Mouse (Mus musculus): ENCODE measurements around the gene Mmp10.

Gene Mmp10

DNA sequence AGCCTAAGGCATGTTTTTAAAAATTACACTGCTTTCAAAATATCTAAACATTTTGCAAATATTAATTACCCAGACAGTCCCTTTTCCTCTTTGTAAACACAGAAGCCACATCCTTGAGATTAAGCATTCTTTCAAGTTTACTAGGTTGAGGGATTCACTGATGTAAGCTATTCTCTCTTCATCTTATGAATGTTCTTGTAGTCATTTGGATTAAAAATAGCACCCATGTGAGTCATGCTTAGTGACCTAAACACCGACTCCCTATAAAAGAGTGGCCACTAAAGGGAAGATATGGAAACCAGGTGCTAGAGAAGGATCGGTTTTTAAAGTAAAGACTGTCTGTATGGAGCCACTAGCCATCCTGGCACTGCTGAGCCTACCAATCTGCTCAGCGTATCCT lies at the start of gene Mmp10:
Gene Mmp10, plus strand, starts transcription at position 302 of the 400 bp plus-strand sequence.
- no peak for DNase-seq (ENCODE audit: low spot score)

DNA sequence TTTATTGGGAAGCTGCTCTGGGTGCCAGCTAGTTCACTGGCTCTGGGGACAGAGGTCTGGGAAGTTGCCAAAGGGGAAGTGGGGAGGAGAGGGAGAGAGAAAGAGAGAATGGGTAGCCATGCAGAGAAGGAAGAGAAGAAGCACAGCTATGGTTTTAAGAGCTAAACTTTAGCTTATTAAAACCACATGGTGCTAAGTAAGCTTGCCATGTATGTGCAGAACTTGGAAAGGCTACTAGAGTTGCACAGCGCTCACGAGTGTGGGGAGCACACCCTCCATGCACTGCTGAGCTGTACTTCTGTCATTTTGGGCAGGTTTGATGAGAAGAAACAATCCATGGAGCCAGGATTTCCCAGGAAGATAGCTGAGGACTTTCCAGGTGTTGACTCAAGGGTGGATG lies 48.9 kb upstream of the Mmp10 start:
- no peak for DNase-seq (ENCODE audit: low spot score)

DNA sequence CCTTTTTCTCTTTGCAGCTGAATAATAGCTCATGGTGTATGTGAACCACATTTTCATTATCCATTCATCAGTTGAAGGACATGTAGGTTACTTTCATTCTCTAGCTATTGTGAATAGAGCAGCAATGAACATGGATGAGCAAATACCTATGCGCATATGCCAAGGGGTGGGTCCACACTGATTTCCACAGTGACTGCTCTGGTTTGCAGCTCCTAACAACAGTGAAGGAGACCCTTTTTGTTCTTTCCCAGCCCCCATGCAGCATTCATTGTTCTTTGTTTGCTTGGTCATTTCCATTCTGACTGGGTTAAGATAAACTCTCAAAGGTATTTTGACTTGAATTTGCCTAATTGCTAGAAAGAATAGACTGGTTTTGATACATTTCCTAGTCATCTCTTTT lies 31.9 kb upstream of the Mmp10 start:
- DNase-seq (ENCODE audit: low spot score): no peak

- DNase-seq (ENCODE audit: low spot score): no peak
These were observed 18.3 kb upstream of the Mmp10 start for GRCm38 (mm10) chr9:7483684-7484394.

GRCm38 (mm10) chr9:7501138-7501537 lies 1.0 kb upstream of the Mmp10 start:
- no peak for DNase-seq (ENCODE audit: low spot score)

- no peak for DNase-seq (ENCODE audit: low spot score)
These were observed 5.2 kb downstream of the Mmp10 start for GRCm38 (mm10) chr9:7507321-7507876.

DNA sequence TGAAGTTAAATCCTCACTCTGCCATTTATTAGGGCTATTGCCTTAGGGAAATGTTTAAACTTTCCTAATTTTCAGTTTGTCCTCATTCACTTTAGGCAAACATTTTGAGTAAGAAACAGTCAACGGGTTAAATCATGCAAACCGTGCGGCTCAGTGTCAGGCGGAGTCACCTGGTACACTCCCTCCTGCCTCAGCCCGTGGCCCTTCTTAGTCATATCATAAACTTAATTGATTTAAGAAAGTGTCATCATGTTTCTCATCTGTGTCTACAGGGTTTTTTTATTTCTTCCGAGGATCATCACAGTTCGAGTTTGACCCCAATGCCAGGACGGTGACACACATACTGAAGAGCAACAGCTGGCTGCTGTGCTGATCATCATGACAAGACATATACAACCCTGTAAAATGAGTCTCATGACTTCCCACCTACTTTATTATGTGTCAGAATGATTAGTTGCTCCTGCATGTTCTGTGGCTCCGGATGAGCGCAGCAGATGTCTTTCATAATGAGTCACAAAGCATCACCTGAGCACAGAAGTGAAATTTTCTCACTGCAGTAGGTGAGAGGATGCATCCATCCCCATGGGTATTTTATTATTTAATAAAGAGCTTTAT lies 7.6 kb downstream of the Mmp10 start:
- no peak for DNase-seq (ENCODE audit: low spot score)

DNA sequence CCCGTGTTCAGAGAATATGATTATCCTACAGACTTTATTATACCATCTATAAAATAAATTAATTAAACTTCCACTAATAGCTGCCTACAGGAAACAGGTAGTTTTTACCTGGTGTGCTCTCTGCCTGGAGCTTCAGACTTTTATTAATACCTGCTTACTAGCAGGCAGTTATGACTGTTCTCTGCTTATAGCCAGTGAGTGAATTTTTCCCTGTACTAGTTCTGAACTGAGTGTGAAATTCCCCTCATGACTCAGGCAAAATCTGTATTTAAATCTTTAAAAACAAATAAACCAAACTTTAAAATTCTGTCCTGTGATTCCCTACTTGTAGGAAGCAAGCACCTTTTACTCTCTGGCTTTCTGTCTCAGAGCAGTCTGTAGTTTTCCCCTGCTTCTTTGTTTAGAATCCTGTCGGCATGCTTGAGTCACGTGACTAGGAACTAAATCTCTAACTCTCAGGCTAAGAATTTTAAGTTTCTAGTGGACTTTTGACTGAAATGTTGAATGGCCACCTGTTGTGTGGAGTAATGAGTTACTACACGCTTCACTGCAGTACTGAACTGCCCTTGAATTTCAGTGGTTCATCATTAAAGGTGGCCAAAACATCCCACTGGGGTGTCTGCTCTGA lies 15.9 kb downstream of the Mmp10 start:
- no peak for DNase-seq (ENCODE audit: low spot score)

GRCm38 (mm10) chr9:7526255-7526940 lies 24.2 kb downstream of the Mmp10 start:
- no peak for DNase-seq (ENCODE audit: low spot score)

DNA sequence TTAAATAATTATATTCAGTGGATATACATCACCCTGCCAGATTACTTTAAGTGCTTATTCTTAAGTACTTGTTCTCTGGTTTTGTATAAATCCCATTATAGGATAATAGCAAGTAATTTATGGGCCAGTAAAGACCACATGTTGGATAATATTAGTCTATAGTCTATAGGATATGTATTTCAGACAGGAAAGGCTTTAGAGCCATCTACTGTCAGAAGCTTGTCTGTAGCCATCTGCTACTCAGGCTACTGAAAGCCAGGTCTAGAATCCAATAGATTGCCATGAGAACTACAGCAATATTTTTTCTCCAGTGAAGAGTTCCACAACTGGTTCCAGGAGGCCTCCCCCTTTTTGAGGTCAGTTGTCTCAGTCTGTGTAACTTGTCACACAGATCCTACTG lies 40.6 kb downstream of the Mmp10 start:
- DNase-seq (ENCODE audit: low spot score): no peak

DNA sequence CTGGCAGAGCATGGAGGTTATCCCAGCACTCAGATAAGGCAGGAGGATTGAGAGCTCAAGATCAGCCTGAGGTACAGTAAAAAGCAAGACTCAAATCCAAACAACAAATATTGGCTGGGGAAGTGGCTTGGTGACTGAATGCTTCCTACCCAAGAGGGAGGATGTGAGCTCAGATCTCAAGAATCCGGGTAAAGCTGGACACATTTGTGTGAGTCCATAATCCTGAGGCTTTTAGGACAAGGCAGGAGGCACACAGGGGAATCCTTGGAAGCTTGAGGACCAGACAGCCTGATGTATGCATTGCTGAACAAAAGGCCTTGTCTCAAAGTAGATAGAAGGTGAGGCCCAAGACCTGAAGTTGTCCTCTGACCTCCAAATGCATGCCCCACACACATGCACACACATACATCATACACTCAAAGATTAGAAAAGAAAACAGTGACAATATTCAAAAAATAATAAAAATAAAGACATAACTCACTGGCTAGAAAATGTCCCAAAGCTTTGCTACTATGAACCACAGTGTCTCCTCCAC lies 42.8 kb downstream of the Mmp10 start:
- no peak for DNase-seq (ENCODE audit: low spot score)

DNA sequence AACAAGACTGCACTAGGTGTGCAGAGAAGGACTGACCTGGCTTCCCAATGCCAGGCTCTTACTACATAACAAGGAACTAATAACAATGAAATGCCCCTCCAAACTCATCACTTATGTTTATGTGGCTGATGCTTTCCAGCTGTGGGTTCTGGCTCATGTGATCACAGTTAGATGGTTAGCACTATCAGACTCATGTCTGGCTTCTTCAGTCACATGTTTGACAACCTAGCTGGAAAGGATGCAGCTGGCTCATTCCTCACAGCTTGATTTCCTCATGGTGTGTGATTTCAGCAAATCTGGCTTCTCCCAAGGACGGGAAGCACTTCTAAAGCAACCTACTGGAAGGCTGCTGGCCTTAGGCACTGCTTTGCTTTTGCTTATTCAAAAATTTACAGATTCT lies 43.3 kb downstream of the Mmp10 start:
- DNase-seq (ENCODE audit: low spot score): no peak

- DNase-seq (ENCODE audit: low spot score): no peak
These were observed 43.8 kb downstream of the Mmp10 start for GRCm38 (mm10) chr9:7545920-7546319.

- no peak for DNase-seq (ENCODE audit: low spot score)
These were observed 49.8 kb downstream of the Mmp10 start for GRCm38 (mm10) chr9:7551943-7552342.

DNA sequence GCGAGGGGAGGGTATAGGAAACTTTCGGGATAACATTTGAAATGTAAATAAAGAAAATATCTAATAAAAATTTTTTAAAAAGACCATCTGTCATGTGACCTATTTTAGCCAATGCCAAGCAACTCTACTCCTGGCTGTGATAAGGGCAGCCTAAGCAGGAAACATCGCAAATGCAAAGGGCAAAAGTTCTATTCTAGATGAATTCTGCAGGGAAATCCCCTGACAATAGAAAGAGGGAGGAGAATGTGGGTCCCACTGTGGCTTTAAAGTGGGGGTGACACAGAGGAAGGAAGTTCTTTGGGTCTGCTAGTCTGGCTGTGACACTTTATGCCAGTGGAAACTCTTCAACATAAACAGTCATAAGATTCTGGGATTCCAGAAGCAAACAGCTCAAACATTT lies 51.4 kb downstream of the Mmp10 start:
- no peak for DNase-seq (ENCODE audit: low spot score)

GRCm38 (mm10) chr9:7554382-7554781 lies 52.2 kb downstream of the Mmp10 start:
- no peak for DNase-seq (ENCODE audit: low spot score)

DNA sequence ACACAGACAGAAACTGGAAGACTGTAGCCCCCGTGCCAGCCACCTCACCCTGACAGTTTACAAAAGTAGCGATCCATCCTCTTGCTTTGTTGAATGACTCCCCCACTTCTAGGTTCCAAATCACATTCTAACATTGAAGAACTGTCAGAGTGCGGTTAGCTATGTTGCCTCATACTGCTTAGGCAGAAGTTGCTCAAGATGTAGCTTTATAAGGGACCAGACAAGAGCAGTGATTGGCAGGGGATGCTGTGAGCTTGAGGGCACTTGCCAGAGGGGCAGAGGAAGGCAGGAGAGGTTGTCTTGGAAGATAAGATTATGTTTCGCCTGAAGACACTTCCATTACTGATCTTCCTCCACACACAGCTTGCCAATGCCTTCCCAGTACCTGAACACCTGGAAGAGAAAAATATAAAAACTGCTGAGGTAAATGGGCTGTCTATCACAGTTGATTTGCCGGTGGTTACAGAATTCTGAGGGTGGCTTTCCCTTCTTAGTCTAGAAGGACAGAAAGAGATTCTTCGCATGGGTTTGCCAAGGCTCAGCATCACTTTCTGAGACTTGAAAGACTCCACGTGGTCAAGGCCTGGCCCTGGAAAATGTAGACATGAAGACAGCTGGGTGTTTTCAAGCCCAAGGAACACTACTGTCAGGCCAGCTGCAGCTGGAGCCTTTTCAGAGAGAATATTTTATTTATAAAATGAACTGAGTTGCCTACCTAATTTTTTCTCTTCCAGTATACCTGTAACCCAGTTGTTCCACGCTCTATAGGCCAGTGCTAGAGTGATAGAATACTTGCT lies 56.3 kb downstream of the Mmp10 start, which contains the start of gene Mmp8:
Gene Mmp8, plus strand, starts transcription at position 236 of the 797 bp plus-strand sequence.
- DNase-seq (ENCODE audit: low spot score): no peak
